Mouse (Mus musculus) cortical plate, adult 2 months (tissue): Measurements from ENCODE around the gene Zfp830. TPM values are rescaled to one million over a fixed set of nuclear protein-coding genes. Genes with fewer than 3 reads are reported as not detected.

Experiments used
- H3K27ac ChIP-seq: fragments of 200-500 bp; 2 replicates; pipeline ENCODE4 v1.5.1; 2012; ENCODE audit warnings: low read length, control low read depth, inconsistent platforms; ENCODE audit not compliant: insufficient read depth
- H3K4me1 ChIP-seq: fragments of 200-500 bp; 2 replicates; pipeline ENCODE4 v1.6.1; 2011; ENCODE audit warnings: low read length; ENCODE audit not compliant: control insufficient read depth, insufficient read depth
- H3K4me3 ChIP-seq: fragments of 200-500 bp; 2 replicates; pipeline ENCODE4 v1.5.1; 2011; ENCODE audit warnings: mild to moderate bottlenecking, low read length, control low read depth; ENCODE audit not compliant: insufficient read depth
- CTCF ChIP-seq: fragments of 200-500 bp; IDR thresholded peaks from 2 replicates; pipeline ENCODE4 v1.5.1; 2011; ENCODE audit warnings: mild to moderate bottlenecking, control low read depth, low read length; ENCODE audit not compliant: insufficient read depth; ENCODE audit errors: extremely low read depth
- POLR2A ChIP-seq: fragments of 200-500 bp; IDR thresholded peaks from 2 replicates; pipeline ENCODE4 v1.6.1; 2011; ENCODE audit warnings: mild to moderate bottlenecking, low read length, control low read depth; ENCODE audit not compliant: insufficient read depth; ENCODE audit errors: extremely low read depth
- polyA plus RNA-seq: library from polyadenylated mRNA; depleted of rRNA; stranded (reverse); fragments of >200 nt; gene quantifications from 2 replicates; pipeline ENCODE4 v1.2.3, GENCODE M21; 2012; rRNA removed

The Zfp830 gene
- 11.1 and 11.3 TPM in 2 replicates for polyA plus RNA-seq

GRCm38 (mm10) chr11:82763742-82764437, at the start of gene Zfp830, which contains the start of gene Cct6b:
Gene Zfp830, plus strand, starts transcription at chr11:82764345.
Gene Cct6b, minus strand, starts transcription at chr11:82764321.
- peak within 1 kb of the TSS; percentile 61 for H3K4me3 ChIP-seq
- TF ChIP-seq POLR2A (peak; percentile 94), CTCF (no peak)
- H3K4me1 ChIP-seq = 0 out of 2 replicates have a peak, but pooled peaks cover 1% of the 10 kb centered on the region
- no peak within 1 kb of the TSS for H3K27ac ChIP-seq

GRCm38 (mm10) chr11:82719294-82719693, 44.9 kb upstream of the Zfp830 start:
- no peaks in the 10 kb centered on the region for H3K4me1 ChIP-seq
- H3K27ac ChIP-seq = no peak overlapping the region
- H3K4me3 ChIP-seq = no peak overlapping the region
- TF ChIP-seq CTCF (no peak), POLR2A (no peak)

GRCm38 (mm10) chr11:82726862-82727261, 37.3 kb upstream of the Zfp830 start:
- no peak for TF ChIP-seq CTCF
- TF ChIP-seq POLR2A = no peak
- Histone ChIP-seq H3K4me3 (no peak overlapping the region), H3K4me1 (no peaks in the 10 kb centered on the region), H3K27ac (no peak overlapping the region)

- Histone ChIP-seq H3K4me3 (no peak overlapping the region), H3K27ac (no peak overlapping the region), H3K4me1 (no peaks in the 10 kb centered on the region)
- TF ChIP-seq CTCF = no peak
- TF ChIP-seq POLR2A = no peak
These were observed 29.9 kb upstream of the Zfp830 start for GRCm38 (mm10) chr11:82734227-82734626.

- H3K27ac ChIP-seq = no peak overlapping the region
- TF ChIP-seq POLR2A (no peak), CTCF (no peak)
These were observed 25.1 kb upstream of the Zfp830 start for GRCm38 (mm10) chr11:82739006-82739405.

GRCm38 (mm10) chr11:82746138-82746537, 18.0 kb upstream of the Zfp830 start:
- Histone ChIP-seq H3K27ac (no peak overlapping the region), H3K4me3 (no peak overlapping the region), H3K4me1 (no peaks in the 10 kb centered on the region)
- TF ChIP-seq CTCF = peak; percentile 36; the same call in 1 of the 2 replicates
- no peak for TF ChIP-seq POLR2A

More at GRCm38 (mm10) chr11:82739006-82739405, 25.1 kb upstream of the Zfp830 start:
- H3K4me1 ChIP-seq = no peaks in the 10 kb centered on the region
- no peak overlapping the region for H3K4me3 ChIP-seq

- TF ChIP-seq POLR2A (no peak), CTCF (no peak)
- no peaks in the 10 kb centered on the region for H3K4me1 ChIP-seq
- H3K27ac ChIP-seq = no peak overlapping the region
These were observed 17.2 kb upstream of the Zfp830 start for GRCm38 (mm10) chr11:82746857-82747366.

GRCm38 (mm10) chr11:82752349-82753115, 11.6 kb upstream of the Zfp830 start:
- H3K27ac ChIP-seq = no peak overlapping the region
- TF ChIP-seq CTCF = no peak
- TF ChIP-seq POLR2A = no peak
- H3K4me1 ChIP-seq = no peaks in the 10 kb centered on the region
- H3K4me3 ChIP-seq = no peak overlapping the region

More at GRCm38 (mm10) chr11:82746857-82747366, 17.2 kb upstream of the Zfp830 start:
- H3K4me3 ChIP-seq = no peak overlapping the region

- H3K27ac ChIP-seq = no peak overlapping the region
- no peak overlapping the region for H3K4me3 ChIP-seq
- no peak for TF ChIP-seq POLR2A
- TF ChIP-seq CTCF = no peak
- H3K4me1 ChIP-seq = no peaks in the 10 kb centered on the region
These were observed 8.2 kb upstream of the Zfp830 start for GRCm38 (mm10) chr11:82755919-82756318.
